Mouse (Mus musculus): ENCODE results near the gene Vars. TPM values are rescaled to one million over a fixed set of nuclear protein-coding genes. Genes with fewer than 3 reads are reported as not detected.
"Not testable (repeated sequence)": the region's sequence is repeated elsewhere in the genome, so short reads cannot be mapped to it uniquely, and the experiment has no call there.

Vars gene
- 10 to 100 TPM; 46.6 to 50.4 TPM for total RNA-seq (2021)
- long read RNA-seq, full-length matches to known transcripts, result 53 of 90 reads
- long read RNA-seq, partial matches to known transcripts, result 22 of 90 reads
- long read RNA-seq, other reads (novel, unspliced or antisense), result 15 of 90 reads

GRCm38 (mm10) chr17:35000717-35001451 lies at the start of gene Vars:
TSS of gene Vars (plus strand) at chr17:35000987.
- DNase-seq (ENCODE audit: low spot score in 2 of 2), result peak; percentile 76 to 81

GRCm38 (mm10) chr17:34951636-34952377 lies 49.0 kb upstream of the Vars start:
- peak; percentile 40 to 53 for DNase-seq (ENCODE audit: low spot score in 2 of 2)

GRCm38 (mm10) chr17:34952378-34953040 lies 48.3 kb upstream of the Vars start:
- DNase-seq (ENCODE audit: low spot score in 2 of 2), result peak in 1 of 2 experiments; percentile 78

GRCm38 (mm10) chr17:34953258-34953657 lies 47.5 kb upstream of the Vars start:
- no peak for DNase-seq (ENCODE audit: low spot score in 2 of 2)

GRCm38 (mm10) chr17:34953904-34954303 lies 46.9 kb upstream of the Vars start:
- no peak for DNase-seq (ENCODE audit: low spot score in 2 of 2)

GRCm38 (mm10) chr17:34954831-34955230 lies 46.0 kb upstream of the Vars start:
- no peak for DNase-seq (ENCODE audit: low spot score in 2 of 2)

GRCm38 (mm10) chr17:34955884-34956283 lies 44.9 kb upstream of the Vars start:
- no peak for DNase-seq (ENCODE audit: low spot score in 2 of 2)

GRCm38 (mm10) chr17:34956340-34956739 lies 44.4 kb upstream of the Vars start:
- no peak for DNase-seq (ENCODE audit: low spot score in 2 of 2)

GRCm38 (mm10) chr17:34957291-34957690 lies 43.5 kb upstream of the Vars start:
- not testable (repeated sequence) for DNase-seq (ENCODE audit: low spot score in 2 of 2)

GRCm38 (mm10) chr17:34957966-34958365 lies 42.8 kb upstream of the Vars start:
- DNase-seq (ENCODE audit: low spot score in 2 of 2), result not testable (repeated sequence)

- not testable (repeated sequence) for DNase-seq (ENCODE audit: low spot score in 2 of 2)
These were observed 42.1 kb upstream of the Vars start for GRCm38 (mm10) chr17:34958734-34959129.

GRCm38 (mm10) chr17:34959130-34959778 lies 41.5 kb upstream of the Vars start, which contains the start of gene Hspa1b:
TSS of gene Hspa1b (minus strand) at chr17:34959238.
- DNase-seq (ENCODE audit: low spot score in 2 of 2), result peak; percentile 75 to 88

- DNase-seq (ENCODE audit: low spot score in 2 of 2), result no peak
These were observed 40.8 kb upstream of the Vars start for GRCm38 (mm10) chr17:34959881-34960515.

- DNase-seq (ENCODE audit: low spot score in 2 of 2), result peak in 1 of 2 experiments; percentile 38
These were observed 39.9 kb upstream of the Vars start for GRCm38 (mm10) chr17:34960702-34961493.

- DNase-seq (ENCODE audit: low spot score in 2 of 2), result no peak
These were observed 38.7 kb upstream of the Vars start for GRCm38 (mm10) chr17:34962125-34962524.

GRCm38 (mm10) chr17:34962841-34963240 lies 37.9 kb upstream of the Vars start:
- DNase-seq (ENCODE audit: low spot score in 2 of 2), result no peak

GRCm38 (mm10) chr17:34964640-34965049 lies 36.1 kb upstream of the Vars start:
- no peak for DNase-seq (ENCODE audit: low spot score in 2 of 2)

- DNase-seq (ENCODE audit: low spot score in 2 of 2), result no peak
These were observed 35.2 kb upstream of the Vars start for GRCm38 (mm10) chr17:34965627-34966026.

GRCm38 (mm10) chr17:34969822-34970221 lies 31.0 kb upstream of the Vars start, which contains the start of gene Gm20481:
TSS of gene Gm20481 (plus strand) at chr17:34969912.
- not testable (repeated sequence) for DNase-seq (ENCODE audit: low spot score in 2 of 2)

GRCm38 (mm10) chr17:34970850-34971249 lies 29.9 kb upstream of the Vars start:
- DNase-seq (ENCODE audit: low spot score in 2 of 2), result not testable (repeated sequence)
